Mouse (Mus musculus): Measurements from ENCODE around the gene Ptpa.
A peak's percentile ranks its signal among the peaks of the same experiment; 100 is the strongest.

Gene Ptpa

DNA sequence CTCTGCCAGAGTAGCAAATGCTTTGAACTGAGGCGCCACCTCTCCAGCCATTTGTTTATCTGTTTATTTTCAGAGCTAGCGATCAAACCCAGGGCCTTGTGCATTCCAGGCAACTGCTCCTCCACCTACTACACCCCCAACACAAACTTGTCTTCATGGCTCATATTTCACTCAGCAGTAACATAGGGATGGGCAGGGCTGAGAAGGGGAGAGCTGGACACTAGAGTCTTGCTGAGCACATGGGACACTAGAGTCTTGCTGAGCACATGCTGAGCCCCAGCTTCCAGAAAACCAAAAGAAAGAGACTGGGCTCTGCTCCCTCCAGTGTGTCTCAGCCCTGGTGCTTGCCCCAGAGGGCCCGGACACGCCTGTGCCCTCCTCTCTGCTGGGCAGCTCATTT lies 50.9 kb downstream of the Ptpa start:
- DNase-seq = no peak

DNA sequence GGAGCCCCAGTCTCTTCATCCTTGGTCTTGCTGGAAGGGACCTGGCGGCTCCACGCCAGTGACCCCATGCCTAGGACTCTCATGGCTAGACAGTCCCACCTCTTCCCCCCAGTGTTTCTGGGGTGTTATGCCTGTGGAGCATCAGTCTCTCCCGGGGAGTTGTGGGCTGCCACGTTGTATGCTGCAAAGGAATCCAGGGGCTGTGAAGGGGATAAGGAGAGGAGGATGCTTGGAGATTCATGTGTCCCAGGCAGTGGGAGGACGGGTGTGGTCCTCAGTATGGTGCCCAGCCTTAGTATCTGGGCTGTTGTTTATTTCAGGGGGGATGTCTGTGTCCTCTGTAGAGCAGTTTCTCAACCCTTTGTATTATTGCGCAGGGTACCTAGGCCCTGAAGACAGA lies 53.2 kb downstream of the Ptpa start:
- no peak for DNase-seq

DNA sequence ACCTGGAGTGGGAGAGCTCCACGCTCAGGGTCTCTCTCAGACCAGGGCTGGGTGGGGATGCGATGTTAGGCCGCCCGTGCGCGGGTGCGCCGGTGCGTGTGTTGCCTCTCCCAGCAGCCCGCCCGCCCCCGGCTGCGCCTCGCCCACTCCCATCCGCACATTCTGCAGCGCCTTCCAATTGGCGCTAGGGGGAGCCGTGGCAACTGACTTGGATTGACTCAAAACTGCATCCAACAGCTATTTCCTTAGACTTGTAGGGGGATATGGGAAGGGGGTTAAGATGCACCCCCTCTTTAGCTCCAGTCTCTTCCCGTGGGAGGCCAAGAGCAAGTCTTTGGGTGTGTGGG lies 53.9 kb downstream of the Ptpa start:
- DNase-seq = peak; percentile 82

DNA sequence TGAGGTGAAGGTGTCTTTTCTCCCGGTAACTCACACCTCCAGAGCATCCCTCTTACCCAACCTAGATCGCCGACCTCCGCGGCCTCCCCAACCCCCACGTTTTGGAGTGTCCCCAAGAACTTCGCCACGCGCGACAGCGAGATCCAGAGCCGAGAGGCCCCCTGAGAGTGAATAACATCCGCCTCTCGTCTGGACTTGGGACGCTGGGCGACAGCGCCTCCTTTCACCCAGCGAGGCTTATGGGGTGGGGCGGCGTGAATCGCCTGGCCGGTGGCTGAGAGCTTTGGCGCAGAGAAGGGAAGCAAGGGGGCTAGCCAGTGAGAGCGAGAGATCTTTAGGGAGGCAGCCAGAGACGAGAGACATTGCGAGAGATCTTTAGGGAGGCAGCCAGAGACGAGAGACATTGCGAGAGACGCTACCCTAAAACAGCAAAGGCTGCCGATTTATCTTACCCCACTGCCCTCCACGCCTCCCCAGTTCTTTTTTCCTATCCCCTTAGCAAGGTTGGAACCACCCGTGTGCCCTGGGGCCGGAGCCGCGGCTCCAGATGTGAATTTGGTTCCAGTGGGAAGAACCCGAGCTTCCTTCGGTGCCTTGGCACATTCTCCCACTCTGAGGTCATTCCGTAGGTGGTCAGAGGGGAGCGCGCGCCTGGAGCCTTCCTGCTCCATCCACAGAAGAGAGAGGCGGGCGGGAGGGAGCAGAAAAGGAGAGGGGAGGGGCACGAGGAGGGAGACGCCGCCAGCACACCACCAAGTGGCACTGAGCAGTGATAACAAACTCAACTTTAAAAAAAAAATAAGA lies 54.5 kb downstream of the Ptpa start:
- DNase-seq = peak; percentile 84

DNA sequence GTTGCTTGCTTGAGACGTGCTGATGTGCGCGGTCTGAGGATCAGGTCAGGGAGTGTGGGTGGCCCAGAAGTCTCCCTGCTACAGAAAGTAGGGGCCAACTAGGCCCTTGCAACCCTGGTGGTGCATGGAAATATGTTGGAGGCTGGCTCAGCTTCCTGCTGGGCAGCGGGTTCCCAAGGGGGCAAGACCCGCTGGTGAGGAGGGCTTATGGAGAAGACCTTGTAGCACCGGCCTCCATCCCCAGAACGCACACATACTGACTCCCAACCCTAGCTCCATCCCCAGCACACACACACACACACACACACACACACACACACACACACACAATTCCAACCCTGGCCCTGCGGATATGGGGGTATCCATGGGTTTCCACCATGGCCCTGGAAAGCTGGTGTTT lies 55.2 kb downstream of the Ptpa start:
- DNase-seq = no peak

DNA sequence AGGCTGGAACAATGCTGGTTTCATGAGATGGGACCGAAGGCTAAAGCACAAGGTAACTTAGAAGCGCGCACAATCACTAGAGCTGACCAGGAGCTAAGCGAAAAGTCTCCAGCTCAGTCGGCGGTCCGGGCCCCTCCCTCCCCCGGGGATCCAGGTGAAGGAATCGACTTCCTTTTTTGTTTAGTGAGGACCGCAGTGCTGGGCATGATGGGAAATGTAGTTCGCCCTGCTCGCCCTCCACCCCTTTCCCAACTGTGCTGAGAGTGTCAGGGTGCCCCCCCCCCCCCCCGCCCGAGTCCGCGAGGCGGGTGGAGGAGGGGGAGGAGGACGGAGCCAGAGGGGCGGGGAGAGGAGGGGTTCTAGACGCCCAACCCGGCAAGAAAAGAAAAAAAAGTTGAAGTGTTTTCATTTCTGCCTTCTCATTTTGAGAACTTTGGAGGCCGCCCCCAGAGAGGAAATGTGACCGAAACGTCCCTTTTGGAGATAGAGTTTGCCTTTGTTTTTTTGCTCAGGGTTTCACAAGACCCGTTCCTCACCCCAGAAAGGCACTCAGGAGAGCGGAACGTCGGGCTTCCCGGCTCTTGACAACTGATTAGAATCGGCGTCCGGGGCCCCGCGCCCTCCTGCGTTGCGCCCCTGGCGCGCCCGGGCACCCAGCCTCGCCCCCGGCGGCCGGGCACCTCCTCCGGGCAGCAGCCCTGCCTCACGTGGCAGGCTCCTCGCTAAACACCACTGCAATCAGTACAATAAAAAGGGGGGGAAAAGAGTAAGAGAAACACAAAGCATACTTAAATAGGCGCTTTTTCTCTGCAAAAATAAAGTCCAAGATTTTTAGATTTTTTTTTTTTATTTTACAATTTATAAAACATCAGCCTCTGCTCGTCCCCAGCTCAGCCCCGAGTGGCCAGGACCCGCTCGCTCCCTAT lies 56.2 kb downstream of the Ptpa start:
- peak; percentile 96 for DNase-seq

DNA sequence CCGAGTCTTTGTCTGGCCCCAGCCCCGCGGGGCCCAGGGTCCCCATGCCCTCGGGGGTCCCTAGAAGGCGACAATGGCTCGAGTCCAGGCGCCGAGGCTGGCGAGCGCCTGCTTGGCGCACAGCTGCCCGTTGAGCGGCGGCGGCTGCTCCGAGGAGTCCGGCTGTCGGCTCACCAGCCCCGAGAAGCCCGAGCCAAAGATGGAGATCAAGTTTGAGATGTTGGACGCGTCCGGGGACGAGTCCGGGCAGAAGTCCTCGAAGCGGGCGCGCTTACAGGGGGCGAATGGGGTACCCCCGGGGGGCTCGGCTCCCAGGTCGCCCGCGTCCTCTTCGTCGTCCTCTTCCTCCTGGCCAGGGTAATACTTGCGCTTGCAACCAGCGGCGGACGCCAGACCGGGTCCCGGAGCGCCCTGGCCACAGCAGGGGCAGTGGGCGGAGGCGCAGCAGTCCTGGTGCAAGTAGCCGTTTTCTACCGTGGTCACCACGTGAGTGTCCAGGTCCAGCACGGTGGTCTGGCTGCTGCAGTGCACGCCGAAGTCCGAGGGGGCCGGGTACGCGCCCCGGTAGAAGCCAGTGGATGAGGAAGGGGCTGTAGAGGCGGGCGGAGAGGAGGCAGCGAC lies 57.0 kb downstream of the Ptpa start:
- peak; percentile 46 for DNase-seq

DNA sequence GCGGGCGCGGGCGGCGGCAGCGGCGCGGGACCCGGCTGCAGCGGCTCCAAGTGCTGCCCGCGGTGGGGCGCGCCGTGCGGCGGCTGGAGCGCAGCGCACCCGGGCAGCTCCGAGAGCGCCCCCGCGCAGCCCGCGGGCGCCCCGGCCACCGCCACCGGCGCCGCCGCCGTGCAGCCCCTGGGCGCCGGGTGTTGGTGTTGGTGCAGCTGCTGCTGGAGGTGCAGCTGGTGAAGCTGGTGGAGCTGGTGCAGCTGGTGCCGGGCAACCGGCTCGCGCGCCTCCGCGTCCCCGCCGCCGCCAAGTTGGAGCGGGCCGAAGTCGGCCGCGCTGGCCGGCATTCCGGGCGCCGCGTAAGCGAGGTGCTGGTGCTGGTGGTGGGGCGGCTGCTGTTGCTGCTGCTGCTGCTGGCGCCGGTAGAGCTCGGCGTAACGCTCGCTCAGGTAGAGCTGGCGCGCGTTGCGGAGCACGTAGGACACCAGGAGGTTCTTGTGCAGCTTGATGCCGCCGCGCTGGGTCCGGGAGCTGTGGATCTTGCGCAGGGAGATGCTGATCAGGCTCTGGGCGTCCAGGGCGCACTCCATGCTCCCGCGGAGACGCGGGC lies 57.7 kb downstream of the Ptpa start:
- DNase-seq = peak; percentile 42

DNA sequence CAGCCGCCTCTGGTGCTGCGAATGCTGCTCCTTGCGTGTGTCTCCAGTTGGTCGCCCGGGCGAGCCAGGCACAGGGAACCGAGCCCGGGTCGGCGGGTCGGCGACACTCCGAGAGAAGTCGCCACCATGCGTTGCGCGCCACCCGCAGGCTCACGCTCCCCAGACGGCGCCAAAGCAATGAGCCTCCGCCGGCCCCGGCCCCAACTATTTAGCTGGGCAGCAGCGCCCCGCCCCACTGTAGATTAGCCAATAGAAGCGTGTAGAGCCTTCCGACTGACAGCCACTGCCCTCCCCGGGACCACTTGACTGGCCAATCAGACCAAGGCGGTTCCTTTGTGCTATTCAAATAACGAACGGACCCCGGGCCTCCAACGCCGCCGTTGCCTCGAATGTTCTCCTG lies 58.2 kb downstream of the Ptpa start, which contains the start of gene Ier5l:
Gene Ier5l, minus strand, starts transcription at position 181 of the 400 bp plus-strand sequence.
- DNase-seq = peak; percentile 97

DNA sequence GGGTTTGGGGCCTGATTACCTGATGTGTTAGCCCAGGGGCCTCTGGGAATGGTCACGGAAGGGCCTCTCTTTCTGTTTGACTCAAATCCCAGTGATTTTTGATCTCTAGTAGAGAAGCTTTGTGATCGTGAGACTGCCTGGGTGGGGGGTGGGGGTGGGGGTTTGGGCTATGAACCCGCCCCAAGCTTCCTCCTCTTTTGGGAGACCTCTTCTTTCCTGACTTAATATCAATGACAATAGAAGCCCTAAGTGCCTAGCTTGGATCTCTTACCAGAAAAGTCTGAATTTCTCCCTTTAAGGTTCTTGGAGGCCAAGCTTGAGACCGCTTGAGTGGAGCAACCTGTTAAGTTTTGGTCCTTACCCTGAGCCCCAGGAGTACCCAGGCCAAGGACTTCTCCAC lies 58.9 kb downstream of the Ptpa start:
- no peak for DNase-seq

DNA sequence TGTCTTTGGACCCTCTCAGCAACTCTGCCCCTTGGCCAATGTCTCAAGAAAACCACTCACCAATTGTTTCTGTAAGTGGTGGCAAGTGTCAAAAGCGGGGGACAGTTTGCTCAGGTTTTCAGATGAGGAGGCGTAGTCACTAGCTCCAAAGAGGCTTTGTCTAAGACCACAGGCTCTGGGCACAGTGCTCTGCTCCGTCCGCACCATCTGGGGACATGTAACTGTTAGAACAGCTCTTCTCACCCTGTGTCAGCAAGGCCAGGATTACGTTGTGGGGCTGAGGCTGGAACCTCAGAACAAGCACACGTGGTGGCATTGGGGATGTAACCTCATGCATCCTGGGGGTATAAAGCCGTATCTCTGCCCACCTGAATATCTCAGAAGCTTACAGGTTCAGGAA lies 59.6 kb downstream of the Ptpa start:
- DNase-seq = no peak

DNA sequence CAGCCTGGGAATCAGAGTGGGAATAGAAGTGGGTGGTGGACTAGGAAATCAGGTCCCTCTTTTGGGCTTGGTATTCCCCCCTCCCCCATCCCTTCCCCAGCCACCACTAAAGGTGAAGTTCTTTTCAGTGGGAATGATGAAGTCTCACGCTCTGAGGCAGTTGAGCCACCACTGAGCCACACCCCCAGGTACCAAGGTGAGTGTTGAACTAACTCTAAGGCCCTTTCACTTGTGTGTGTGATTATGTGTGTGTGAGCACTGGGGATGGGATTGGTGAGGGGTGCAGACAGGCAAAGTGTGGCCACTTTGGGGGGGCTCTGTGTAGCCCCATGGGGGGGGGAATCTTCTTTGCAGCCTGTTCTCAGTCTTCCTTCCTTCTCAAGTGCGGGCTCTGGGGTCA lies 60.4 kb downstream of the Ptpa start:
- DNase-seq = no peak

DNA sequence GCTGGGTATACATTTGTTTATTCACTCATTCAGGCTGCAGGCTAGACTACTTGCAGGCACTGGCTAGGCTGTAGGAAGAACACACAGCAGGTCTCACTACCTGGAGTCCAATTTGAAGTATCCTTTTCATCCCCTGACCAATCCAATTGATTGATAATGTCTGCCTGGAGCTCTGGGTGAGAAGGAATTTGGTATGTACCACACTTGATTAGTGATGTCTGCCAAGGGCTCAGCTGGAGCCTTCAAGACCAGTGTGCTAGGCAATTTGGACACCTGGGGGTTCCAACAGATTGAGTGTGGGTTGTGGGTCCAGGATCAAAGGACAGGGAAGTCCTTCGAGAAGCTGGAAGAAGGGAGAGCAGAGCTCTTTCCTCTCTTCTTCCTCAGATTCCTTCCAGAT lies 62.7 kb downstream of the Ptpa start:
- no peak for DNase-seq

DNA sequence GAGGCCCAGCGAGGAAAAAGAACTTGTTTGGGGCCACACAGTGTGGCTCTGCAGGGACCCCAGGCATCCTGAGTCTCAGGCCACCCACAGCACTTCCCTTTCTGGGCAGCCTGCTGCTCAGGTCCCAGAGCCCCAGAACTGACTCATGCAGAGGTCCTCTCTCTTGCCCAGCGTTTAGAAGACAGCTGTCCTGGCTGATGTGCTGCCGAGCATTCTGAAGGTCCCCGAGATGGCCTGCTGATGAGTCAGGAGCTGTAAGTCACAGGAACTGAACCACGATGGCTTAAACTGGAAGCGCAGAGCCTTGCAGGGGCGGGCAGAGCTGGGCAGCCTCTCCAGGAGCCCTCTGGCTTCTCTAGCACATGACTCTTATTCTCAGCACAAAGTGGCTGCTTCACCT lies 71.8 kb downstream of the Ptpa start:
- DNase-seq = no peak

DNA sequence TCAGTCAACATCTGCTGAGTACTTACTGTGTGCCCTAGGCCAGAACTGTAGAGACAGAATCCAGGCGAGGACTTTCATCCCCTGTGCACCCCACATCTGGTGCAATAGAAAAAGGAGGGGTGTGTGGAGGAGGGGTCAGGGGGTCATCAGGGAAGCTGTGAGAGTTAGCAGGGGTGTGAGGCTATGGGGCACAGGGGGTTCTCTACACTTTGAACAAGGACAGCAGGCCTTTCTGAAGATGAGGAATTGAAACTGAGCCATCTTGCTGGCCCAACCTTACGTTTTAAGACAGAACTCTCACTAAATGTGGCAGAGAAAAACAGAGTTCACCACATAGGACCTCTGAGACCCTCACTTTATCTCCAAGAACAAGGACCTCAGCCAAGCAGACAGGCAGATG lies 74.5 kb downstream of the Ptpa start:
- DNase-seq = no peak

DNA sequence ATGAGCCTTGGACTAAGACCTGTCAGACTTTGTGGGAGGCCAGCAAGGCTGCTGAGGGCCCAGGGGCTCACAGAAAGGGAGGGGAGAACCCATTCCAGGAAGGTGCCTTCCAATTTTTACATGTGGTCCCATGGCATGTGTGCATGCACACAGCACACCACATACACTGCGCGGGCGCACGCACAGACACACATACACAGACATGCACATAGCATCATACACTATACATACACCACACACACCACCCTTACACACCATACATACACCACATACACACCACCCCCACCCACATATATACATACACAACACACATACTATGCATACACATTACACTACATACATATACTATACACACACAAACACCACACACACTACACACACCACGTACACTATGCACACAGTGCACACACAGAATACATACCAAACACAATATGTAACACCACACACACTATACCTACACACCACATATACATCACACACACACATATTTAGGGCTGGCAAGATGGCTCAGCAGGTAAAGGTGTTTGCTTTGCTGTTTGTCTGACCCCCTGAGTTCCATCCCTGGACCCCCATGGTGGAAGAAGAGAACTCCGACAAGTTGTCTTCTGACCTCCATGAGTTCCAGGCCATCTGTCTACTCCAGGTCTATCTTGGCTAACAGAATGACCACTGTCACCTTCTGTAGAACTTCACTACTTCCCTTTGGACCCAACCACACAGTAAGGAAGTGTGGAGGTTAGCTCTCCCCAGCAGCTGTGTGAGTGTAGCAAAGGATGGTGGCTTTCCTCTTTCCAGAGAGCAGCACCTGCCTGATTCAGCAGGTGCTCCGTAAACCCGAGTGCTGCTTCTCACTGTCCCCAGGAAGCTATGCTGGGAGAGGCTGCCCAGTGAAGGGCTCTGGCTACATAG lies 79.4 kb downstream of the Ptpa start:
- DNase-seq = no peak

DNA sequence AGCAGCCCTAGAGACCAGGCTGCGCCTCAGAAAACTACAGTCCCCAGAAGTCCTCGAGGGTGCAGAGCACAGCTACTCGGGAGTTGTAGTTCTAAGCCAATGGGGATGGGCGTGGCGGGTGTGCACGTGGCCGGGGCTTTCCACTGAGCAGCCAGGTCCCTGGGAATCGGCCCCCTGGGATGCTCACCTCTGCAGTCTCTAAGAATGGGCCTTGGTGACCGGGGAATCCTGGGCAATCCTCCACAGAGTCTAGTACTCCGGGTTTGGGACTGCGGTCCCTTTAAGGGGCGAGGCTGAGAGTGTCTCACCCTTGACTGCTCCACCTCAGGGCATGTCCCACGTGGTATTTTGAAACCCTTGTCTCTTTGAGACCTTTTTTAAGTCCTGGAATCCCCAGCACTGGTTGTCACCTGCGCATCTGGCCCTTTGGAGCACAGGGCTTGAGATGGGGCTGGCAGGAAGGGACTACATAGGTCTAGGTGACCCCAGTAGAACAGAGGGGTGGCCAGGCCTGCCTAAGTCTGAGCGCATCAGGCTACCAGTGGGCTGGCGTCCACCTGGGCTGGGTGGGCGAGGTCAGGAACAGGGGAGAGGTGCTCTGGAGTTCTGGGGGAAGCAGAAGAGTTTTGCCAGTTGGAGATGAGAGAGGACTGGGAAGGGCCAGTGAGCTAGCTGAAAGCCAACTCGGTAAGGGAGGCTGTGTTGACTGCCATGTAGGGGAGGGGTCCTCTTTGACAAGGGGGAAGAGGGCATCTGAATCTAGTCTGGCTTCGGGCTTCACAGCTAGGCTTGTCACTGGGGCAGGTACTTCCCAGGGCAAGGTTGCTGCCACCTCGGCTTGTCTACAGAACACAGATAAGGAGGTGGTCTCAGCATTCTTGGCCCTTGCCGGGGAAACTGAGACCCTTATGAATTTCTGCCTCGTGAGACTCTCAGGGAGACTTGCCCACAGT lies 80.3 kb downstream of the Ptpa start:
- peak; percentile 87 for DNase-seq

All from lung, postnatal 36 days (tissue).